Mouse (Mus musculus) c-Kit-positive CD71-positive TER-119-negative erythroid progenitor cells, embryonic 14.5 days (primary cell): ENCODE data around the gene Kdm6a.

Experiments used
- DNase-seq: peaks from one replicate; pipeline ENCODE4 v3.0.0-alpha.2; 2013; ENCODE audit warnings: low read depth

Kdm6a gene

DNA sequence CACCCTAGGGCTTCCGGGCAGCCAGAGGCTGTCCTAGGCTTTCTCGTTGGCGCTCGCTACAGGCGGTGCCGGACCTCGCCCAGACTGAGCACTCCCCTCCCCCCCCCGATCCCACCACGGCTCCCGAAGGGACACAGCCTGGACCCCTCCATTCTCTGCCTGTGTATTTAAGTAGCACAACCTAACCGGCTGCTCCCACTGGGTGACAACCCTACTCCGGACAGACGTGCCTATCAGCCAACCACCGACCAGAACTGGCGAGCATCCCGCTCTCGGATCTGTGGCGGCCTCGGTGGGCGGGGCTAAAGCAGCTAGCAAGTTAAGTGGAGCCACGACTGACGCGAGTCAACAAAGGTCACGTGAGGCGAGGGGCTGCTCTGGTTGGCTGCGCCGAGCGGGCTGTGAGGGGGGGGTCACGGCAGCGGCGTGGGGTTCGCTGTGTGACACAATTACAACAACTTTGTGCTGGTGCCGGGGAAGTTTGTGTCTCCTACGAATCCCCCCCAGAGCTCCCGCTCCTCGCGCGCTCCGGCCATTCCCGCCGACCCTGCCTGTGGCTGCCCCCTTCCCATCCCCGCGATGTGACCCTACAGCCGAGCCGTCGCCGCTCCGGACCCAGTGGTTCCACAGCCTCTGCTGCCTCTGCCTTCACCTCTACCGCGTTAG lies at the start of gene Kdm6a:
Kdm6a (plus strand) TSS at position 384 of the 666 bp plus-strand sequence.
- DNase-seq: peak; percentile 91

DNA sequence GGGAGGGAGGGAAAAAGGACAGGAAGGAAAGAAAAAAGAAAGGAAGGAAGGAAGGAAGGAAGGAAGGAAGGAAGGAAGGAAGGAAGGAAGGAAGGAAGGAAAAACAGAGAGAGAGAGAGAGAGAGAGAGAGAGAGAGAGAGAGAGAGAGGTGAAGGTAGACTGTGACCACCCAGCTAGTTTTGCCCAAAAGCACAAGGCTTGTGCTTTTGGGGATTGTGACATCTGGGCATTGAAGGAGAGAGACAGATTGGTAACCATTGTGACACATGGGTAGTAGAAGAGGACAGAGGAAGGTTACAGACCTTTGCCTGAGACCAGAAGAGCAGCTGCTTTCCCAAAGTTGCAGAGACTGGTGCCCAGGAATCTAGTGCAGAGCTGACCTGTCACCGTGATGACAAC lies 16.8 kb upstream of the Kdm6a start, which contains the start of gene Dusp21:
Dusp21 (plus strand) TSS at position 301 of the 400 bp plus-strand sequence.
- no peak for DNase-seq

DNA sequence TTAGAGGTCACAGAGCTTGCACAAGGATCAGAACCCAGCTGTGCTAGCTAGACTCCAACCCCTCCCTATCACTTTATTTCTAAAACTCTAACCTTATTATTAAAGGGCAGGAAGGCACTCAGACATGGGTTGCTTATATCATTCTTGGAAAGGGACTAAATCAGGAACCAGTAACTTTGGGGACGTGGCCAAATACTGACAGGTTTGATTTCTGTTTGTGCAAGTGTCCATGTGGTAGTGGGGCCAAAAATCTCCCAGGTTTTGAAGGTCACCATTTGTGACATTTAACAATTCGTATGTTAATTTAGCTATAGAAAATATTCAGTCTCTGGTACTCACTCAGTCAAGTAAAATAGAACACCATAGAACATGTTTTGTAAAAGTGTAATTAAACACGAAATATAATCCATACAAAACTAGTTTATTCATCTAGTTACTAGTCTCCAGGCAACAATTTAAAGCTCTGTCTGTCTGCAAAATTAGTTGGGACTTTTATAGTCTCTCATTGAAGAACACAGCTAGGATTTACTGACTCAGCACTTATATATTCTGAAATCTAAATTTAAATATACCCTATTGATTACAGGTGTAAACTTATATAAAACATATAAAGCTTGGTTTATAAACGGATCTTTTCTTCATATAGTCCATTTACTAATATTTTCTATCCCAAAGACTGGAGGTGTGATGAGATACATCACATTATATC lies 1.5 kb upstream of the Kdm6a start:
- no peak for DNase-seq

DNA sequence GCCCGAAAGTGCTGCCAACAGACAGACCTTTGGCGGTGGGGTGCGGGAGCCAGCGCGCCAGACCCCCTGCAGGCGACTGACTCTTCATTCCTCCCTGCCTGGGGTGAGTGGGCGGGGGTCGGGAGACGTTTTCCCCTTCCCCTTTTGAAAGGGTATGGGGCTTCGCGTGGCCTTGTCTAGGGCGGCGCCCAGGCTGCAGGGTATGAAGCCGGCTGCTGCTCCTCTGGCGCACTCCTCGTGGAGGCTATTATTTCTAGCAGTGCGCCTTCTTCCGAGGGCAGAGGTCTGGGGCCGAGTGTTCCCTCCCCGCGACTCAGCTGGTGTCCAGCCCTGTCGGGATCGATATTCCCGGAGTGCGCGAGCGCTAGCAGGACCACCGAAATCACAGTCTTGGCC lies 581 bp upstream of the Kdm6a start:
- no peak for DNase-seq

DNA sequence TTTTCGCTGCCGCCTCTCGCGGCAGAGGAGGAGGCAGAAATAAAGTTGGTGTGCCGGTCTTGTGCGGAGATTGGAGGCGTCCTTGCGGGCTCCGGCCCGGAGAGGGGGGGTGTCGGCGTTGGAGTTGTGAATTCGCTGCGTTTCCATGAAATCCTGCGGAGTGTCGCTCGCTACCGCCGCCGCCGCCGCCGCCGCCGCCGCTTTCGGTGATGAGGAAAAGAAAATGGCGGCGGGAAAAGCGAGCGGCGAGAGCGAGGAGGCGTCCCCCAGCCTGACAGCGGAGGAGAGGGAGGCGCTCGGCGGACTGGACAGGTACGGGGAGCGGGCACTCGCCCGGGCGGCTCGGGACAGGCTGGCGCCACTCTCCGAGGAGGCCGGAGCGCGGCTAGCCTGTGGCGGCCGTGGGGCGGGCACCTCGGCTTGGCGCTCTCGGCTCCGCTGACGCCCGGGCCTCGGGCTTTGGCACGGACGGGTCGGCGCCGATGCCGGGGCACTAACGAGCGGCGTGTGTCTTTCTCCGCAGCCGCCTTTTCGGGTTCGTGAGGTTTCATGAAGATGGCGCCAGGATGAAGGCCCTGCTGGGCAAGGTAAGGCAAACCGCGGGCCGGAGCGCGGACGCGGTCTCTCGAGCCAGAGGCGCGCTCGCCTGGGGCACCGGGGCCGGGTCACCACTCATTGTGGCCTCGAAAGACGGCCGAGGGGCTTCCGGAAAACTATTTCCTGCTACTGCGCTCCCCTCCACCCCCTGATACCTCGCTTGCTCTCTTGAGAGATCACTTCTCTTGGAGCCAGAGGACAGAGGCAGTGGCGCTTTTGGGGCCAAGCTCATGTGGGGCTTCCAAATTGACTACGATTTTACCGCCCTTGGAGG lies 721 bp downstream of the Kdm6a start:
- DNase-seq: no peak

DNA sequence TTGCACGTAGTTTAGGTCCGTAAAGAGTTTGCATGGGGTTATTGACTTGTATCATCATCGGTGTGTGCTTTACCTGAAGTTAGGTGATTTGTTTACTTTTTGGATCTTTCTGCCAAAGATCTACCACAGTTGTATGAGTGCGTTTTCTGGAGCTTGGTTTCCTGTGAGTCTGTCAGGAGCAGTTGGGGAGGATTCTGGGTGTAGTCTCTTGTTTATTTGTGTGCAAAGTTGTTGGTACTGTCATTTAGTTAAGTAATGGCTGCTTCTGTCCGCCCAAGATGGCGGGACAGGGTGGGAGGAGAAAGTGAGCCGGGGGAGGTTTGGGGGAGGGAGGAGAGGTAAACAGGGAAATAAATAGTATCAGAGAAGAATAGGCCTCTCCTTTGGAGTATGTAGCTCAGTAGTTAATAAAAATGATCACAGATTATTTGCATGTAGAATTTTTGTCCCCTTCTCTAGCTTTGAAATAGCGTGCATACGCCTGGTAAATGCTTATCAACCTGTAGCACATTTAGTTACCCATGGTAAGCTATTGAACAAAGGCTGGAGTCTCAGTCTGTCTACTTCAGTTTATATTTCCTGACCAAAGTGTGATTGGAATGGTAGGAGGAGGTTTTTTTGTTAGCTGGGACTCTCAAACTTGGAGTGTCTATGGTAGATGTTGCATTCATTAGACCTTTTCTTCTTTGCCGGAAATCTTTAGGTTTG lies 1.7 kb downstream of the Kdm6a start:
- no peak for DNase-seq

DNA sequence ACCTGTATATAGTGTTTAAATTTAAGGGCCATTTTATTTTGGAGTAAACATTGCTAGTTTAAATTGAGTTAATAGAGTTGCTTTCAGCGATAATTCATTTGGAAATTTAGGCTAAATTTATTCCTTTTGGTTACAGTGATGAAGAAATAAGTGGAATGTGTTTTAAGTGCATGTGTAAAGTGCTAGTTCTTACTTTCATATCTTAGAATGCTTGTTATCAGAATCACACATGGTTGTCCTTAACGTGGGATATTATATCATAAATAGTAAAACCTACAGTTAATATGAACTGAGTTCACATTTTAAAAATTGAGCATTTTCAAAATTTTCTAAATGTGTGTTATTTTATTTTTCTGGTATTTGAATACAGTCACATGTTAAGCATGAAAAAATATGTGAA lies 2.7 kb downstream of the Kdm6a start:
- no peak for DNase-seq

DNA sequence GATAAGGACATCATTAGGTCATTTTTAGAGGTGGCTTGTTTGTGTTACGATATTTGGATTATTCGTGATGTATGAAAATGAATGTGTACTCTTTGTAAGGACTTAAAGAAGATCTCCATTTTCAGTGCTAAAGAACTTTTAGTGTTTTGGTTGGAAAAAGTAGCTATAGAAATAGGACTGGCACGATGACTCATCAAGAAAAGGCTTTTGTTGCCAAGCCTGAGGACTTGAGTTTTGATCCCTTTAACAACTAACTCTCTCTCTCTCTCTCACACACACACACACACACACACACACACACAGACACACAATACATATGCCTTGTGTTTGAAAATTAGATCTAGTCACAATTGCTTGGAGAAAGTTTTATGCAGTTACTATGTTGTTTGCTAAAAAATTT lies 4.6 kb downstream of the Kdm6a start:
- DNase-seq: no peak

DNA sequence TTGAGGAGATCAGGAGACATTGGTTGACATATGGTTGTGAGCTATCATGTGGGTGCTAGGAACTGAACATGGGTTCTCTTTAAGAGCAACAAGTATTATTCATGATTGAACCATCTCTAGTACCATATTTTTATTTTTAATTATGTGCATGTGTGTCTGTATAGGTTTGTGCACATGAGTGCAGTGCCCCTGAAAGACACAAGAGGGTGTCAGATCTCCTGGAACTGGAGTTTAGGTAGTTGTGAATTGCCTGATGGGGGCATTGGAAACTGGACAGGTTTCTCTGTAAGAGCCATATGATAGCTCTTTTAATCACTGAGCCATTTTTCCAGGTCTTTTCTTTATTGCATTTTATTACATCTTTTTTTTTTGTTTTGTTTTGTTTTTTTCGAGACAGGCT lies 6.6 kb downstream of the Kdm6a start:
- DNase-seq: no peak

DNA sequence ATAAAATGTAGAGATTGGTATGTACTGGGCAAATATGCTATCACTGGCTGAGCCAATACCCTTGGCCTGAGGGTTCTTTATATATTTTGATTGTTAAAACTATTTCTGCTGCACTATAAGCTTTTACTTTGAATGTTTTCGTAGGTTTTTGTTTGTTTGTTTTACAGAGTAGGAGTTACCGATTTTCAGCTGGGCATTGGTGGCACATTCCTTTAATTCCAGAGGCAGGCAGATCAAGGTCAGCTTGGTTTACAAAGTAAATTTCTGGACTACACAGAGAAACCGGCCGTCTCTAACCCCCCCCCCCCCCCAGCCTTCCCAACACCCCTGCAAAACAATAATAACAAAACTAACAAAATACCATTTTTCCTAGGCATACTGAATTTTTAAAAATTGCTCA lies 12.5 kb downstream of the Kdm6a start:
- no peak for DNase-seq

DNA sequence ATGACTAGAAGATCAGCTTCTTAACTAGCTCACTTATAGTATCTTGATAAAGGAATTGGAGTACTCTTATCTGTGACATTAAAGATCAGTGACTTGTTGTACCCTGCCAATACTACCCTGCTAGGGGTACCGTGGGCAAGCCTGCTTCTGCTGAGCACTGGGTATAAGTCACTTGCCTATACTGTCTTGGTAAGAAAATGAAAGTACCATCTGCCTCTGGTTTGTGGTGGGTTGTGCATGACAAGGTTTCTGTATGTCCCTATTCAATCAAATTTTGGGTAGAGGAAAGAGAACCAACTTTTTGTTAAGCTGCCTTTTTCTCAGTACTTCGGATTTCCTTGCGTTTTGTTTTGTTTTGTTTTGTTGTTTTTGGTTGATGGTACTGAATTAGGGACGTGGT lies 15.4 kb downstream of the Kdm6a start:
- DNase-seq: no peak

DNA sequence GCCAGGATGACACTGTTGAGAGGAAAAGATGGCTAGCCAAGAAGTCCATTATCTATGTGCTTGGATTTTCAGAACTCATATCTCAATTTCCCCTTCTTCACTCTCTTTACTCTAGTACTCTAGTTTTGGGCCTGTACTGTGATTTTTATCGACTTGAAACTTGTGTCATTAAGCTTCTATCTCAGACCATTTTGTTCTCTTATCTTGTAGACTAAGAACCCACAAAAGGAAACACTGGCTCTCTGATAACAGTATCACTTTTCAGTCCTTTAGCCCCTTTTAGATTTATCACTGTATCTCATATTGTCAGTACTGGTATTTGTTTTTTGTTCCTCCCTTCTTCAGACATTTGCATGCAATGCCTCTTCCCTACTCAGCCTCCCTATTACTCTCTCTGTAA lies 17.1 kb downstream of the Kdm6a start:
- DNase-seq: no peak

DNA sequence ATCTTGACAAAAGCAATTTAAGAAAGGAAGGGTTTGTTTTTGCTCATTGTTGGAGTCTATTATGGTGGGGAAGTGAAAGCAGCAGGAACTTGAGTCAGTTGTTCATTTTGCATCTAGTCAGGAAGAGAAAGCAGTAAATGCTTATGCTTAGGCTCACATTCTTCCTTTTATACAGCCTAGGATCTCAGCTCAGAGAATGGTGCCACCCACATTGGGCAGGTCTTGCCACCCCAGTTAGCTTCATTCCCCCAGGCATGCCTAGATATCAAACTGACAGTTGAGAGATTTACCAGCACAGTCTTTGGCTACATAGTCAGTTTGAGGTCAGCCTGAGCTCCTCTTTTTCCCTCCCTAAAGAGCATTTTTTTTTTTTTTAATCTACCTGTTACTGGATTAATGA lies 24.8 kb downstream of the Kdm6a start:
- DNase-seq: no peak

DNA sequence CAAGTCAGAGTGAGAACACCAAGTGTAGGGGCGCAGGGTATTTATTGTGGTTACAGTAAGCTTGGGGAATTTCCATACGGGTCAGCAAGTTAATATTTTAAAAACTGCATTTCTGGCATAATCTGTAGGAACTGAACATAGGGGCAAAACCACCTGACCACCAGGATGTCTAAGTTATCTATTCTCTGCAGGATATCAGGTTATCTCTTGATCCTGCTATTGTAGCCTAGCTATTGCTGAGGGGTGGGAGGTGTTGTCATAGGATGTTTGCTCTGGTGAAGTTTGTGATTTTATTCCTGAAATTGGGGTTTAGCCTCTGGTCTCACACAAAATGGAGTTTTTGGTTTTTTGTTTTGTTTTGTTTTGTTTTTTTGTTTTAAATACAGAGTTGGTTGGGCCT lies 25.9 kb downstream of the Kdm6a start:
- DNase-seq: no peak

DNA sequence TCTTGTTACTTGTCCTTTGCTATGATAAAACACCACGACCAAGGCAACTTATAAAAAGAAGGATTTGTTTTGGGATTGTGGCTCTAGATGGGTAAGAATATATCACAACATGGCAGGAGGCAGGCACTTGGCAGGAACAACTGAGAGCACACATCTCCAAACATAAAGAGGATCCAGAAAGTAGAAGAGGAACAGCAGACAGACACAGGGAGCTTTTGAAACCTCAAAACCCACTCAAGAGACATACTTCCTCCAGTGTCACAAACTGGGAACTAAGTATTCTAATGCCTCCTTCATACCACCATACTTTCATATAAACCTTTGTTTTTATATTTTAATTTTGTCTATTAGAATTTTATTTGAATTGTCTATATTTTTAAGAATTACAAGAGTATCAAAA lies 77.2 kb downstream of the Kdm6a start:
- no peak for DNase-seq

DNA sequence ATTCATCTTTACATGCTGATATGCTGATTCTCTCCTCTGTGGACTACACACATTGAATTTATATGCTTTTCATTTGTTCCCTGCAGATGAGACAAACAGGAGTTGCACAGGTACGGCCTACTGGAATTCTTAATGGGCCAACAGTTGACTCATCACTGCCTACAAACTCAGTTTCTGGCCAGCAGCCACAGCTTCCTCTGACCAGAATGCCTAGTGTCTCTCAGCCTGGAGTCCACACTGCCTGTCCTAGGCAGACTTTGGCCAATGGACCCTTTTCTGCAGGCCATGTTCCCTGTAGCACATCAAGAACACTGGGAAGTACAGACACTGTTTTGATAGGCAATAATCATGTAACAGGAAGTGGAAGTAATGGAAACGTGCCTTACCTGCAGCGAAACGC lies 88.2 kb downstream of the Kdm6a start:
- DNase-seq: no peak

DNA sequence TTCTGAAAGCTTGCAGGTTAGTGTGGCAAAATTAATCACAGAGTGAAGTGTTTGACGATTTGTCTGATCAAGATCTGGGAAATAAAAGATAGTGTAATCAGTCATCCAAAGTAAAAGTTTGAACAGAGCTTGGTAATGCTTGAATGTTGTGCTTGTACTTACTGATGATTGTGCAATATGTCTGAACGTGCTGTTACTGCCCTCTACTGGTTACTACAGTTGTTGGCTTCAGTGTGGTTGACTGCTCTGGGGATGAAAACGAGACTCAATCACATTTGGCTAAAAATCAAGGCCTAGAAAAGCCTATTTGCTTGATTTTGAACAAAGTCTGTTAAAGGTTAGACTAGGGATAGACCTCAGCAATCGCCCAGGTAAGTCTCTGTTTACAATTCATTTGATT lies 92.4 kb downstream of the Kdm6a start:
- peak; percentile 31 for DNase-seq

DNA sequence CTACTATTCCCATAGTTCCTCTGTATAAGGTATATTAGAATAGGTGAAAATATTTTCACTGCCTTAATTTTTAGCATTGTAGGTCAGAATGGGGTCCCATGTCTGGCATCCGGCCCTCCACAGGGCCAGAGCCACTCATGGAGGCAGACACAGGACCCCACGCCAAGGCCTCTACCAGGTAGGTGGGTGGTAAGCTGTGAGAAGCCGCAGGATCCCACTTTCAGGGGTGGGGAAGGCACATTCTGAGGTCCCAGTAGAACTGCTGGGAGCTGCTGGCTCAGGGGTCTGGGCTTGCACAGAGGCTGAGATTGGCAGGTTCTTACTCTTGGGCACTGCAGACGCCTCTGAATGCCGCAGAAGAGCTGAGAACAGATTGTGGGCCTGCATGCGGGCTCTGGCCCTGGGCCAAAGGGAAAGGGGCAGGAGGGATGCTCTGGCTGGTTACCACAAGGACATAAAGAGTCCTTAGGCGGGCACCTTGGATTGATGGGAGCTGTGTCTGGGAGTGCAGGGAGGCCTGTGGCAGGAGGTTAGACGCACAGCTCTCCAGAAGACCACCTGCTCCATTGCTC lies 95.9 kb downstream of the Kdm6a start:
- no peak for DNase-seq

DNA sequence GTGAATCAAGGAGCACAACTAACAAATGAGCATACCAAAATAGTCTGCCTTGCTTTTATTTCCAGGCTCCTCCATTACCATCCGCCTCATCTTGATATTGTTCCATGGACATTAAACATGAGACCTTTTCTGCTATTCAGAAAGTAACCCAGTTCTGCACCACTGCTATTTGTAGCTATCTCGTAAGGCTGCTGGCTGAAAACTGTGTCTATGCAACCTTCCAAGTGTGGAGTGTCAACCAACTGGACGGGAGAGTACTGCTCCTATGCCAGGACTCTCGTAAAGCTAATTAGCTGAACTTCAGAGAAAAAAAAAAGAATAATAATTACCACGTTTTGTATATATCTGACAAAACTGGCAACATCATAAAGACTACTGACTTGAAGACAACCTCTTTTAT lies 116.2 kb downstream of the Kdm6a start:
- DNase-seq: no peak

DNA sequence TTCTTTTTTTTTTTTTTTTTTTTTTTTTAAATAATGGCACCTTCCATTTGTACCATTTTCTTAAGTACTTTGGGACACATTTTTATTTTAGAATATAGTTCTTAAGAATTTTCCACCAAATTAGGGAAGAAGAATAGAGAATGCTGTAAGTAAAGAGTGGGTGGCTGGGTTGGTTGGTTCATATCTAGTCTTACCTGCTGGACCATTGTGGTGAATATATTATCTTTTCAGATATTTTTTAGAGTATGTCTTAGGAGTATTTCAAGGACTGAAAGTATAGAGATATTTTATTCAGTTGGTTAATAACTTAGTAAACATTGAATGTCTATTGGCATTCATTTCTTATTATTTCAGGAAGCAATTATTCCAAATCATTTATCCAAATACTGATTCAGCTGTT lies 117.8 kb downstream of the Kdm6a start:
- no peak for DNase-seq
